Mouse (Mus musculus): ENCODE results near the gene Rpp25l. TPM values are rescaled to one million over a fixed set of nuclear protein-coding genes. Genes with fewer than 3 reads are reported as not detected.

The Rpp25l gene
- total RNA-seq, 2 experiments from 2014 or later: 29.4 to 31.0 TPM

GRCm38 (mm10) chr4:41662723-41663122 lies 50.6 kb downstream of the Rpp25l start:
- Histone ChIP-seq H3K4me3 (no peak overlapping the region), H3K27ac (no peak overlapping the region)
- TF ChIP-seq CTCF (conservative IDR thresholded peaks at IDR 0.05): no peak
- DNase-seq (ENCODE audit: low spot score in 2 of 2): no peak

Other genes starting within 250 kb of the Rpp25l start
- 1 to 10 TPM; 1.2 to 1.3 TPM for gene Kif24, start 248.6 kb downstream of the Rpp25l start, total RNA-seq (2021)
- gene Nudt2, start 248.4 kb downstream of the Rpp25l start, total RNA-seq (2021): 10 to 100 TPM; 29.3 to 30.4 TPM
- 10 to 100 TPM; 31.4 to 31.8 TPM for gene AI464131, start 210.5 kb downstream of the Rpp25l start, total RNA-seq (2021)
- 1 to 10 TPM; 4.5 to 6.1 TPM for gene 1110017D15Rik, start 196.2 kb downstream of the Rpp25l start, total RNA-seq (2021)
- 100 to 1,000 TPM; 153 to 157 TPM for gene Fam219a, start 144.0 kb downstream of the Rpp25l start, total RNA-seq (2021)
- 1 to 10 TPM; 7.7 to 8.3 TPM for gene Dnaic1, start 143.8 kb downstream of the Rpp25l start, total RNA-seq (2021)
- 10 to 100 TPM; 59.7 to 62.0 TPM for gene Enho, start 73.2 kb downstream of the Rpp25l start, total RNA-seq (2021)
- gene Cntfr, start 16.4 kb downstream of the Rpp25l start, total RNA-seq (2021): 10 to 100 TPM; 96.5 to 98.8 TPM
- gene Il11ra1, start 13.5 kb downstream of the Rpp25l start, total RNA-seq (2021): 10 to 100 TPM; 39.1 to 43.3 TPM
- 100 to 1,000 TPM; 136 to 153 TPM for gene Dctn3, start 9.6 kb upstream of the Rpp25l start, total RNA-seq (2021)
- gene Arid3c, start 17.6 kb upstream of the Rpp25l start, total RNA-seq (2021): not detected
- 10 to 100 TPM; 52.1 to 67.7 TPM for gene Galt, start 41.7 kb upstream of the Rpp25l start, total RNA-seq (2021)
- gene Sigmar1, start 42.6 kb upstream of the Rpp25l start, total RNA-seq (2021): 10 to 100 TPM; 40.4 to 42.9 TPM
- gene Ccl27a, start 60.7 kb upstream of the Rpp25l start, total RNA-seq (2021): 100 to 1,000 TPM; 140 to 143 TPM
- not detected for gene Gm21541, start 190.1 kb upstream of the Rpp25l start, total RNA-seq (2021)
- gene Gm20878, start 228.0 kb upstream of the Rpp25l start, total RNA-seq (2021): 10 to 100 TPM; 19.2 to 19.4 TPM

Measured in layer of hippocampus, adult 2 months (tissue).